Mouse (Mus musculus): ENCODE results near the gene Prkag2. TPM values are rescaled to one million over a fixed set of nuclear protein-coding genes. Genes with fewer than 3 reads are reported as not detected.

The Prkag2 gene
- total RNA-seq, 2 experiments from 2014 or later: 113 to 118 TPM

DNA sequence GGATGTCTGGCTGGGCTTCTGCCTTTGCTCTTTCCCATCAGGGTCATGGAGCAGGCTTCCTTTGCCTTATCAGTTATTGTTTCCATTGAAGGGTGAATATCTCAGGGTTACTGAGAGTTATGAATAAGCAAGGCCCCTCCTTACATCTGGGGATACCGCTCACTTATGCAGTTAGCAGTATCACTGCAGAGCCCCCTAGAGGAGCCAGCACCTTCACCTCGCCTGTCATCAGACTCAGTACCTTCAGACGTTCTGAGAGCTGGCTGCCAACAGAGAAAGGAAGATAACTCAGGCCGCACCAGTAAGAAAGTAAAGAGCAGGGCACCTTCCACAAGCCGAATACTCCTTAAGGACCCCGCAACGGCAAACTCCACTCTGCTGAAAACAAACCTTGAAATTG lies 125.3 kb downstream of the Prkag2 start:
- H3K4me3 ChIP-seq: no peak overlapping the region

DNA sequence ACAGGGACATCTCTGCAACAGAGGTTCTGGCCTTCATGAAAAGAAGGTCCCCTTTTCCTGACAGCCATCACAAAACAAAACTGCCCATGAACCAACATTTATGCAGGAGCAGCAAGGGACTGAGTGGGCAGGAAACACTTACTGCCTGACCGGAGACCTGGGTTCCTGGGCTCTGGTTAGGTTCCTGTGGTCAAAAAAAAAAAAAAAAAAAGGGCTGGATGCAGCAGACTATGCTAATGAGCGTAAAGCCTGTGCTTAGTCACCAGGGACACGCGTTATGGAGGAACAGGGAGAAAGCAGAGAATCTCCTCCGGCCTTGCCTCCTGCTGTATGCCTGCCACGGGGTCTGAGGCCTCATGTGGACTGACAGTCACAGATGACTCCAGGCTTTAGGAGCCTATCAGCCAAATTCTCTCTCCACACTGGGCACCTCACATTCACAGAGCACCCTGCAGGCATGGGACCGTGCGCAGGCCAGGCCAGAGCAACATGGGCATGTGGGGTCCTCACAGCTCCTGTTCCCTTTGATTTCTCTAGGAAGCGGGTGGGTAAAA lies 126.7 kb downstream of the Prkag2 start:
- no peak for DNase-seq (ENCODE audit: extremely low spot score in 1 of 2, low spot score in 2 of 2)
- intact Hi-C loops (cut with DNase I): no loop called here
- H3K4me3 ChIP-seq: no peak overlapping the region
- no peak overlapping the region for H3K27ac ChIP-seq
- TF ChIP-seq CTCF (IDR thresholded peaks at IDR 0.05): no peak

More for the DNA sequence above, 125.3 kb downstream of the Prkag2 start:
- intact Hi-C loops (cut with DNase I): no loop called here
- no peak for DNase-seq (ENCODE audit: extremely low spot score in 1 of 2, low spot score in 2 of 2)
- no peak overlapping the region for H3K27ac ChIP-seq
- no peak; the same call in 1 of the 2 replicates for TF ChIP-seq CTCF (IDR thresholded peaks at IDR 0.05)

DNA sequence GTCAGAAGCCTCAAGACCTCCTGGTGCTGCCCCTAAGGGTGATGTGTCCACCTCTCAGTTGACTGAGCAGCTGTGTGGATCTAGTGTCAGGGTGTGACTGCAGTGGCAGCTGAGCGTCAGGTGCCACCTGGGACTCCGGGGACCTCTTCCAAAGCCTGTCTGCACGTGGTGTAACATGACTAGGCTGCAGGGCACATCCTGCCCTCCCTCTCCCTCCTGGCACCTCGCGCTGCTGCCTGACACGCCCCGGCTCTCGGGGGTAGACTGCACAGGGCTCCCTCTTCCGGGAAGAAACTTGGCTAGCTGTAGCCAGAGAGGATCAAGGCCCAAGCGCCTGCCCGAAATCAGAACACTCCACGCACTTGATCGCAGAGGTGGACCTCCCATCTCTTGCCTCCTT lies 127.2 kb downstream of the Prkag2 start:
- Histone ChIP-seq H3K27ac (no peak overlapping the region), H3K4me3 (no peak overlapping the region)
- no peak for DNase-seq (ENCODE audit: extremely low spot score in 1 of 2, low spot score in 2 of 2)
- no peak for TF ChIP-seq CTCF (IDR thresholded peaks at IDR 0.05)
- intact Hi-C loops (cut with DNase I): no loop called here

- Histone ChIP-seq H3K27ac (no peak overlapping the region), H3K4me3 (no peak overlapping the region)
- TF ChIP-seq CTCF (IDR thresholded peaks at IDR 0.05): no peak
- DNase-seq (ENCODE audit: extremely low spot score in 1 of 2, low spot score in 2 of 2): no peak
- intact Hi-C loops (cut with DNase I): no loop called here
Measured at GRCm38 (mm10) chr5:24970552-24971275, 129.7 kb downstream of the Prkag2 start.

DNA sequence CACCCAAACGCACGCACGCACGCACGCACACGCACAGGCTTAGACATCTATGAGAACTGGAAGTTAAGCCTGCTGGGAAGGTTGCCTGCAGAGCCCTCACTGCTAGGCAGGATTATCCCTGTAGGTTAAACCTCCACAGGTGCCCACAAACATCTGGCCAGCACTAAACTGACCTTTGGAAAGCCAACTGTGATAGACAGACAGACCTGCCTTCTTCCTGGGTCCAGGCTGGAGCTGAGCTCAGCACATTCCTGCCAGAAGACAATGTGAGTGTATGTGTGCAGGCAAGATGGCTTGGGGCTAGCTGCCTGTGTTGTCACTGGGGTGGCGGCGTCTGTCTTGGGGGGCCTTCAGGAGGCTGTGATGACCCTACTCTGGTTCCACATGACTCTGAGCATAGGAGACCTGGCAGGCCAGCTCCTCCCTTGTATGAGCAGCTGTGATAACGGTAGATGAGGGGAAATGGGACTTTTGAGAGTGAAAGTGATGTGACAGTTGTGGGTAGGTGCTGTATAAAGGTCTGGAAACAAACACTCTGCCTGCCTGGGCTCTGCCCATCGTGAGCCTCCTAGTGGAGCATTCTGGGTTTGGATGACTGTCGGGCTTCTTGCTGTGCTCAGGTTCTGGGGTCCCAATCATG lies 131.1 kb downstream of the Prkag2 start:
- Histone ChIP-seq H3K27ac (no peak overlapping the region), H3K4me3 (no peak overlapping the region)
- no peak for DNase-seq (ENCODE audit: extremely low spot score in 1 of 2, low spot score in 2 of 2)
- intact Hi-C loops (cut with DNase I): no loop called here
- no peak for TF ChIP-seq CTCF (IDR thresholded peaks at IDR 0.05)

- H3K27ac ChIP-seq: no peak overlapping the region
- intact Hi-C loops (cut with DNase I): no loop called here
- no peak overlapping the region for H3K4me3 ChIP-seq
- TF ChIP-seq CTCF (IDR thresholded peaks at IDR 0.05): no peak
- no peak for DNase-seq (ENCODE audit: extremely low spot score in 1 of 2, low spot score in 2 of 2)
Measured at GRCm38 (mm10) chr5:24968792-24969191, 131.7 kb downstream of the Prkag2 start.

DNA sequence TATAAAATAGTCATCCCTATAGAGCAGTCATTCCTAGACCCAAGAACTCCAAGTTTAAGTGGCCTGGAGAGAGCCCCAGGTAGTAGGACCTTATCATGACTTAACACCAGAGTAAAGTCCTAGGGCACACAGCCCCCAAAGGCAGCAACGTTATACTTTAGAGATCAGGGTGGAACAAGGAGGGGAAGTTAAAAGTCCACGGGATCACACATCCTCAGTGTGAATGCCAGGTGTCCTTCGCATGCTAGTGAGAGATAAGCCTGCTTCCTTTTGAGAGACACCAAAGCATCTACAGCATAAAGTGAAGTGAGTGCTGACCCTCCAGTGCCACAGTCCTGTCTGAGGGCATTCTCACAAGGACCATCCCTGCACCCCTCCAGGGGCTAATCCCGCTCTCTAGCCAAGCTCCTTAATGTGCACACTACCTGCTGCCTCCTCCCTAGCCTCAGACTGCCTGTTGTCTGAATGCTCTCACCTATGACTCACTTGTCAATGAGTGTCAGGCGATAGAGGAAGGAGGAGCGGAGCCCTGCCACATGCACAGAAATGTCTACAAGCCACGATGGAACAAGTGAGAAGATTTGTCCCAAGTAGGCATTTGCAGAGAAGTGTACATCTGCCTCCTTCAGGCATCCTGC lies 132.4 kb downstream of the Prkag2 start:
- intact Hi-C loops (cut with DNase I): no loop called here
- Histone ChIP-seq H3K27ac (no peak overlapping the region), H3K4me3 (no peak overlapping the region)
- no peak for DNase-seq (ENCODE audit: extremely low spot score in 1 of 2, low spot score in 2 of 2)
- TF ChIP-seq CTCF (IDR thresholded peaks at IDR 0.05): no peak

GRCm38 (mm10) chr5:24963776-24964175 lies 136.7 kb downstream of the Prkag2 start:
- Histone ChIP-seq H3K27ac (no peak overlapping the region), H3K4me3 (no peak overlapping the region)
- no peak for TF ChIP-seq CTCF (IDR thresholded peaks at IDR 0.05)
- intact Hi-C loops (cut with DNase I): no loop called here
- DNase-seq (ENCODE audit: extremely low spot score in 1 of 2, low spot score in 2 of 2): no peak

DNA sequence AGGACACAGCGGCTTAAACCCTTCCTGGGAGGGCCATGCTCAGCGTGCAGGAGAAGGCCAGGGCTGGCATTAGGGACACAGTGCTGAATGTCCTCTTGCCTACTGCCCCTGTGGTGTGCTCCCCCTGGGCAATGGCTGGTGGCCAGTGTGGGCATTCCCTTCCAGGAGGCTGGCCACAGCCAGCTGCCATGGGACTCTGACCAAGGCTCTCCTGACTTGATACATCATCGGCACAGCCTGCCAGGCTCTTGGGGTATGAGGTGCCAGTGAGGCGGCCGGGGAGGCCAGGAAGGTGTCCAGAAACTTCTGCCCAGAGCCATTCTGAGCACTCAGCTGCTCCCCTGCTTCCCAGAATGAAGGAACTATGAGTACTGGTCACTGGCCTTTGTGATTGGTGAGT lies 139.7 kb downstream of the Prkag2 start:
- TF ChIP-seq CTCF (IDR thresholded peaks at IDR 0.05): no peak
- intact Hi-C loops (cut with DNase I): no loop called here

DNA sequence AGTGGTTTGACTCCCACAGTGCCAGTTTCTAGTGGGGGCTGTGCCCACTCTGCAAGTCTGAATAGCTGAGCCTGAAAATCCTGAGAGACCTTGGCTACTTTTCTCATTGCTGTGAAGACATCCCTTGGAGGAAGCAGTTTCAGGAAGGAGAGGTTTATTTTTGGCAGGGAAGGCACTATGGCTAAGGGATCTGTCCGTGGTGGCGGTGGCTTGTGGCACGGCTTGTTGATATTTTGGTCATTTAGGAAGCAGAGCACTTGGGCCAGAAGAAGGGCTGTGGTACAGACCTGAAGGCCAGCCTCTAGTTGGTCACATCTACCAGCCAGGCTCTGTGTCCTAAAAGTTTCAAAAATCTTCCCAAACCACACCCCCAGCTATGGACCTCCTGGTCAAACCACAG lies 140.7 kb downstream of the Prkag2 start:
- Histone ChIP-seq H3K4me3 (no peak overlapping the region), H3K27ac (no peak overlapping the region)
- DNase-seq (ENCODE audit: extremely low spot score in 1 of 2, low spot score in 2 of 2): no peak
- no peak for TF ChIP-seq CTCF (IDR thresholded peaks at IDR 0.05)
- intact Hi-C loops (cut with DNase I): no loop called here

More for the DNA sequence above, 139.7 kb downstream of the Prkag2 start:
- peak in 1 of 2 experiments; percentile 29 for DNase-seq (ENCODE audit: extremely low spot score in 1 of 2, low spot score in 2 of 2)
- Histone ChIP-seq H3K27ac (no peak overlapping the region), H3K4me3 (no peak overlapping the region)

DNA sequence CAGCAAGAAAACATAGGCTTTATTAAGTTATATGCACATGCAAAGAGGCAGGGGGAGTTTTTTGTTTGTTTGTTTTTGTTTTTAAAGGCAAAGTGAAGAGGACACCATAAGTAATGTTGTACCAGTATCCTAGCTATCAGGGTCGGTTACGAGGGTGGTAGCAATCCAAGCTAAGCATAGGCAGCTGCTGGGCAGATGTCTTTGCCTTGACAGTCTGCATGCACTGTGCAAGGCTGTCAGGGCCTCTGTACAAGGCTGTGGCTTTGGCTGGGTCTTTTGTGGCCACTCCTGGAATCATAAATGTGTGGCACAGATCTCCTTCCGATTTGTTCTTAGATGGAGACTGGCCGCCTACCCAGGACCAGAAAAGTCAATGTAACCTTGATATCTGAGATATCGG lies 141.8 kb downstream of the Prkag2 start:
- DNase-seq (ENCODE audit: extremely low spot score in 1 of 2, low spot score in 2 of 2): no peak
- Histone ChIP-seq H3K27ac (no peak overlapping the region), H3K4me3 (no peak overlapping the region)
- intact Hi-C loops (cut with DNase I): no loop called here
- TF ChIP-seq CTCF (IDR thresholded peaks at IDR 0.05): no peak

DNA sequence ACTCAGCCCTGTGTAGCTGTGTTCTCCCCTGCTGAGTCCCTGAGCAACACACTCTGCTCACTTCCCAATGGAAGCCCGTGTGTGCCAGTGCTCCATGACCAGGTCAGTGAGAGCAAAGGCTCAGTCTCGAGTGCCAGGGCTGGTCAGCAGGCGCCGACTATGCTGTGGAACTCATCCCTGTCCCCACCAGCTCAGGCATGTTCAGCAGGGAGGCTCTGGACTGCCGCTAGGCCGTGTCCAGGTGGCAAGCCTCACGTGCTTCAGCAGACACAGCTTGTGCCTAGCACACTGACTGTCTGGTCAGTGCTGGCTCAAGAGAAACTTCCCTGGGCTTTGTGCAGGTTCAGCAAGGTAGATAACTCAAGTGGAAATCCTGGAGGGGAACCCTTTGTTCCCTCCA lies 143.6 kb downstream of the Prkag2 start:
- Histone ChIP-seq H3K4me3 (no peak overlapping the region), H3K27ac (no peak overlapping the region)
- intact Hi-C loops (cut with DNase I): no loop called here
- TF ChIP-seq CTCF (IDR thresholded peaks at IDR 0.05): no peak
- no peak for DNase-seq (ENCODE audit: extremely low spot score in 1 of 2, low spot score in 2 of 2)
